14 mouse cellular contexts compared by ENCODE assay signal in the genomic region with DNA sequence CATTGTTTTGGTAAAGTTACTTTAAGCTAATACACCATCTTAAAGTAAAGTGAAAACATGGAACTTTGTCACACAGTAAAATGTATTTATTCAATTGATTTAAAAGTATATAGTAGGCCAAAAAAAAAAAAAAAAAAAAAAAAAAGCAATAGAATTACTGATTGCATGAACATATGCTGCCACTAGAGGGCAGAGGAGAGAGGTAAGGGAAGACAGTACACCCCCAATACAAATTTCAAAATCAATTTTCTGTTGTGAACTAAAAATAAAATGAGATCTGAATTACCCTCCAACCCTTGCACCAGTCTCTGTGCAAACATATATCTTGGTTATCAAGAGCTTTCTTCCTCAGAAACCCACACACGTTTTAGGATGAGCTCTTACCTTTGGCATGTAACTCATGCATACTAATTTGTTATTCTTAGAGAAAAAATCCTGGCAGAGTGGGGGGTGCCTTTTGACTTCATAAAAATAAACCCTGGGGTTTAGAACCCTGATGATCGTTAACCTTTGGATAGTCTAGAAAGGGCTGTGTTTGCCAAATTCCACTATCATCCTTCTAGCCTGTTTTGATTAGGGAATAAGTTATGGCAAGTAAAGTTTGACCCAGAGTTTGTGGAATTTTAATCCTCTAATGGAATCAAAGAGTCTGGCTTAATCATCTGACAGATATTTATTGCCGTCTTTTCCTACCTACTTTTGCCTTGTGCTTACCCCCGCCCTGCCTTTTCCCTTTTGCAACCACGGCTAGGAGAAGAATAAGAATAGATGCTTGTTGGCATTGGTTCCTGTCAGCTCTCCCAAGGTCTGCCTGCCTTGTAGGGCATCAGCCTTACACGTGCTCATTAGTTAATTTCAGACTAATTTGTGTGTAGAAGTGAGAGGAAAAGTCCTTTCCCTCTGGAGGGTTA.
DNase-seq lines count a peak whose midpoint lies in the region; ATAC-seq and TF ChIP-seq lines count a peak whose summit lies in the region.
"Had no signal": no experiment of that assay in that cellular context is flagged by ENCODE, and none has a peak within 500 bp of the region (broad histone marks: within the 10 kb centered on the region; RNA-seq: fewer than 3 reads in every experiment).

No protein-coding gene starts in this region.

- no peaks in the 10 kb centered on the region for H3K9me3 ChIP-seq in intestine, postnatal 0 days (ENCODE audit: control insufficient read depth)
- no peaks in the 10 kb centered on the region for H3K9me3 ChIP-seq in intestine, embryonic 16.5 days (ENCODE audit: control insufficient read depth, low read length)
- no peaks in the 10 kb centered on the region for H3K9me3 ChIP-seq in lung, embryonic 14.5 days (ENCODE audit: low read depth, low read length)
- H3K9me3 ChIP-seq in ES-E14 (ENCODE audit: control insufficient read depth, insufficient read depth, low read depth, low read length) = no peaks in the 10 kb centered on the region
- H3K9me3 ChIP-seq in intestine, embryonic 15.5 days = 0 out of 2 replicates have a peak, but pooled peaks cover 3% of the 10 kb centered on the region
- H3K9me3 ChIP-seq: heart, embryonic 10.5 days had no signal

- H3K27ac ChIP-seq in intestine, postnatal 0 days (ENCODE audit: low read depth, low read length) = no peak overlapping the region
- H3K27ac ChIP-seq in intestine, embryonic 16.5 days (ENCODE audit: low read length) = no peak overlapping the region
- H3K27ac ChIP-seq in lung, embryonic 14.5 days (ENCODE audit: low read depth) = no peak overlapping the region
- no peak overlapping the region for H3K27ac ChIP-seq in ES-E14 (ENCODE audit: insufficient read depth, low read depth, low read length, poor library complexity, severe bottlenecking)
- no peak overlapping the region for H3K27ac ChIP-seq in intestine, embryonic 15.5 days
- H3K27ac ChIP-seq: heart, embryonic 10.5 days had no signal

- in situ Hi-C loops in ES-E14 (cut with MboI; ENCODE audit: low sequenced_read_pairs in 2 of 2, unreplicated experiment in 2 of 2) = no loop called here

- H3K4me2 ChIP-seq in intestine, postnatal 0 days (replicated peaks; ENCODE audit: low read depth) = no peak overlapping the region
- H3K4me2 ChIP-seq in intestine, embryonic 16.5 days (ENCODE audit: low read depth, low read length) = no peak overlapping the region
- H3K4me2 ChIP-seq in lung, embryonic 14.5 days = no peak overlapping the region
- no peak overlapping the region for H3K4me2 ChIP-seq in intestine, embryonic 15.5 days (replicated peaks)

- WGBS in intestine, postnatal 0 days = 62% methylated on average over 6 of the region's 6 CpGs
- 60% methylated on average over 6 of the region's 6 CpGs for WGBS in intestine, embryonic 16.5 days
- 62% methylated on average over 6 of the region's 6 CpGs for WGBS in lung, embryonic 14.5 days
- WGBS in lung, adult 2 months = 59% methylated on average over 6 of the region's 6 CpGs
- 62% methylated on average over 6 of the region's 6 CpGs for WGBS in intestine, embryonic 15.5 days

- DNase-seq in lung, embryonic 14.5 days = peak; percentile 23
- no peak for DNase-seq in lung, adult 2 months
- no peak for DNase-seq in ES-E14 (ENCODE audit: low read depth, low spot score)
- DNase-seq in kidney, postnatal 14 days = peak; percentile 10
- DNase-seq in right cerebral cortex, adult 2 months (ENCODE audit: low spot score in 2 of 2) = no peak
- DNase-seq: adrenal gland, adult 8-10 months; layer of hippocampus, adult 9-11 months; left cerebral cortex, postnatal 4 days had no signal

- peak; percentile 59 for TF ChIP-seq CTCF in intestine, postnatal 0 days (IDR thresholded peaks at IDR 0.05; ENCODE audit: low read depth)
- TF ChIP-seq CTCF in lung, embryonic 14.5 days (IDR thresholded peaks at IDR 0.05; ENCODE audit: low read depth) = peak; percentile 48
- TF ChIP-seq CTCF in lung, adult 2 months (IDR thresholded peaks at IDR 0.05; ENCODE audit: insufficient read depth, low read length) = no peak

- no peaks in the 10 kb centered on the region for H3K4me1 ChIP-seq in intestine, postnatal 0 days (replicated peaks; ENCODE audit: control insufficient read depth, insufficient read depth, low read length)
- H3K4me1 ChIP-seq in intestine, embryonic 16.5 days (ENCODE audit: control insufficient read depth, insufficient read depth, low read length) = no peaks in the 10 kb centered on the region
- H3K4me1 ChIP-seq in lung, embryonic 14.5 days (ENCODE audit: insufficient read depth) = no peaks in the 10 kb centered on the region
- no peaks in the 10 kb centered on the region for H3K4me1 ChIP-seq in lung, adult 2 months (ENCODE audit: control insufficient read depth, insufficient read depth, low read length)
- no peaks in the 10 kb centered on the region for H3K4me1 ChIP-seq in ES-E14 (ENCODE audit: control insufficient read depth in 2 of 2, insufficient read depth in 2 of 2, low read length in 2 of 2, poor library complexity in 1 of 2)
- no peaks in the 10 kb centered on the region for H3K4me1 ChIP-seq in intestine, embryonic 15.5 days (replicated peaks)
- H3K4me1 ChIP-seq: heart, embryonic 10.5 days had no signal

- H3K4me3 ChIP-seq in intestine, postnatal 0 days (ENCODE audit: low read depth, low read length) = no peak overlapping the region
- H3K4me3 ChIP-seq in intestine, embryonic 16.5 days (ENCODE audit: low read length) = no peak overlapping the region
- no peak overlapping the region for H3K4me3 ChIP-seq in lung, embryonic 14.5 days (ENCODE audit: low read depth, low read length)
- H3K4me3 ChIP-seq in lung, adult 2 months (replicated peaks; ENCODE audit: extremely low read depth, low read depth, low read length) = no peak overlapping the region
- no peak overlapping the region for H3K4me3 ChIP-seq in ES-E14 (ENCODE audit: insufficient read depth in 1 of 2, low read depth in 1 of 2, low read length in 2 of 2, poor library complexity in 1 of 2, severe bottlenecking in 1 of 2)
- no peak overlapping the region for H3K4me3 ChIP-seq in intestine, embryonic 15.5 days (replicated peaks)
- H3K4me3 ChIP-seq: erythroblast, embryonic 14.5 days; heart, embryonic 10.5 days had no signal

- H3K27me3 ChIP-seq in intestine, postnatal 0 days (replicated peaks; ENCODE audit: control insufficient read depth, insufficient read depth, low read length) = no peaks in the 10 kb centered on the region
- H3K27me3 ChIP-seq in intestine, embryonic 16.5 days (replicated peaks; ENCODE audit: control insufficient read depth, insufficient read depth, low read length) = no peaks in the 10 kb centered on the region
- H3K27me3 ChIP-seq in lung, embryonic 14.5 days (ENCODE audit: insufficient read depth, low read length) = no peaks in the 10 kb centered on the region
- H3K27me3 ChIP-seq in intestine, embryonic 15.5 days (replicated peaks) = no peaks in the 10 kb centered on the region

- H3K36me3 ChIP-seq in intestine, postnatal 0 days (ENCODE audit: control insufficient read depth, insufficient read depth) = no peaks in the 10 kb centered on the region
- no peaks in the 10 kb centered on the region for H3K36me3 ChIP-seq in intestine, embryonic 16.5 days (ENCODE audit: control insufficient read depth, insufficient read depth, low read length)
- no peaks in the 10 kb centered on the region for H3K36me3 ChIP-seq in lung, embryonic 14.5 days (ENCODE audit: insufficient read depth)
- no peaks in the 10 kb centered on the region for H3K36me3 ChIP-seq in ES-E14 (ENCODE audit: control insufficient read depth, insufficient read depth, low read length, poor library complexity, severe bottlenecking)
- H3K36me3 ChIP-seq in intestine, embryonic 15.5 days = no peaks in the 10 kb centered on the region
- H3K36me3 ChIP-seq: heart, embryonic 10.5 days had no signal

- no peak for TF ChIP-seq POLR2A in lung, adult 2 months (IDR thresholded peaks at IDR 0.05; ENCODE audit: borderline replicate concordance, extremely low read depth, low read depth, low read length)

- no peak for ATAC-seq in intestine, postnatal 0 days
- no peak; the same call in 1 of the 2 replicates for ATAC-seq in intestine, embryonic 16.5 days
- no peak for ATAC-seq in lung, embryonic 14.5 days (ENCODE audit: insufficient read depth)
- ATAC-seq in intestine, embryonic 15.5 days = no peak
- ATAC-seq: midbrain, embryonic 16.5 days had no signal

- H3K9ac ChIP-seq in intestine, postnatal 0 days (ENCODE audit: low read depth, low read length) = no peak overlapping the region
- H3K9ac ChIP-seq in intestine, embryonic 16.5 days (ENCODE audit: low read depth, low read length) = no peak overlapping the region
- H3K9ac ChIP-seq in lung, embryonic 14.5 days = no peak overlapping the region
- no peak overlapping the region for H3K9ac ChIP-seq in ES-E14 (ENCODE audit: insufficient read depth, low read depth, low read length, poor library complexity, severe bottlenecking)
- no peak overlapping the region for H3K9ac ChIP-seq in intestine, embryonic 15.5 days

TF ChIP-seq in ES-E14, 5 proteins besides CTCF, POLR2A, EP300 and RAD21:
- no peak for TF ChIP-seq MAFK (IDR thresholded peaks at IDR 0.05; ENCODE audit: insufficient read depth, low read depth, low read length)
- TF ChIP-seq ZNF384 (IDR thresholded peaks at IDR 0.05; ENCODE audit: low read depth, low read length) = peak; percentile 87

Comparison
In these comparisons a context has a peak if more than half of its experiments do, and no peak if none do; other contexts are left out.
1. DNase-seq: peak in lung, embryonic 14.5 days (single experiment) and kidney, postnatal 14 days (single experiment); none in lung, adult 2 months (single experiment), ES-E14 (single experiment) and right cerebral cortex, adult 2 months (0 of 2).